Mouse (Mus musculus) ES-E14 (cell line): ENCODE measurements around the gene Rgs1.

ENCODE experiments used
- CHD2 ChIP-seq: IDR thresholded peaks from 2 replicates; pipeline ENCODE4 v1.6.1; 2014; ENCODE audit warnings: mild to moderate bottlenecking, low read depth, low read length, inconsistent platforms
- ZC3H11A ChIP-seq: IDR thresholded peaks from 2 replicates; pipeline ENCODE4 v1.6.1; 2012; ENCODE audit warnings: low read depth, mild to moderate bottlenecking, inconsistent platforms, low read length, borderline replicate concordance

GRCm38 (mm10) chr1:144199538-144199937 is 49.5 kb downstream of the Rgs1 start:
- no peak for TF ChIP-seq ZC3H11A
- TF ChIP-seq CHD2 = no peak
